Mouse (Mus musculus) MEL (cell line): ENCODE data around the gene Bdkrb2. TPM values are rescaled to one million over a fixed set of nuclear protein-coding genes. Genes with fewer than 3 reads are reported as not detected.

Source experiments
- DNase-seq: peaks from one replicate; pipeline ENCODE4 v3.0.0; 2011; ENCODE audit warnings: low read depth, low spot score
- H3K27ac ChIP-seq: 2 replicates; pipeline ENCODE4 v1.5.1; 2012; ENCODE audit warnings: low read depth, mild to moderate bottlenecking, control low read depth, low read length, moderate library complexity; ENCODE audit not compliant: control insufficient read depth
- H3K27me3 ChIP-seq, 2 experiments: fragments of 150-350 bp in 1 of 2; sonication (generic) in 1 of 2; 2 replicates each; pipeline ENCODE4 v1.6.1; 2012; ENCODE audit warnings: low read length in 2 of 2, mild to moderate bottlenecking in 2 of 2, improper control_type of control experiment in 1 of 2, moderate library complexity in 1 of 2; ENCODE audit not compliant: insufficient read depth in 2 of 2, control insufficient read depth in 1 of 2
- H3K36me3 ChIP-seq, 2 experiments: 2 replicates each; pipeline ENCODE4 v1.6.1; 2012 to 2014; ENCODE audit warnings: low read length in 2 of 2, improper control_type of control experiment in 1 of 2, inconsistent platforms in 1 of 2, mild to moderate bottlenecking in 1 of 2; ENCODE audit not compliant: insufficient read depth in 2 of 2, control insufficient read depth in 1 of 2
- H3K4me1 ChIP-seq, 2 experiments: fragments of 150-350 bp in 1 of 2; sonication (generic) in 1 of 2; 2 replicates each; pipeline ENCODE4 v1.6.1; 2012; ENCODE audit warnings: low read length in 2 of 2, improper control_type of control experiment in 1 of 2, mild to moderate bottlenecking in 1 of 2; ENCODE audit not compliant: insufficient read depth in 2 of 2, control insufficient read depth in 1 of 2
- H3K4me3 ChIP-seq, 2 experiments: fragments of 150-350 bp in 1 of 2; sonication (generic) in 1 of 2; 2 replicates each; pipeline ENCODE4 v1.5.1; 2012; ENCODE audit warnings: low read depth in 2 of 2, low read length in 2 of 2, mild to moderate bottlenecking in 2 of 2, moderate library complexity in 2 of 2, control low read depth in 1 of 2, improper control_type of control experiment in 1 of 2; ENCODE audit not compliant: control insufficient read depth in 1 of 2, insufficient read depth in 1 of 2
- H3K79me2 ChIP-seq: 2 replicates; pipeline ENCODE4 v1.6.1; 2012; ENCODE audit warnings: mild to moderate bottlenecking, low read length, moderate library complexity; ENCODE audit not compliant: control insufficient read depth, poor library complexity, insufficient read depth
- H3K9ac ChIP-seq: 2 replicates; pipeline ENCODE4 v1.6.1; 2012; ENCODE audit warnings: low read depth, mild to moderate bottlenecking, control low read depth, low read length, moderate library complexity; ENCODE audit not compliant: control insufficient read depth, poor library complexity, severe bottlenecking
- H3K9me3 ChIP-seq: fragments of 150-350 bp; sonication (generic); replicated peaks from 2 replicates; pipeline ENCODE4 v1.6.1; 2012; ENCODE audit warnings: mild to moderate bottlenecking, low read length, improper control_type of control experiment, moderate library complexity; ENCODE audit not compliant: insufficient read depth
- BHLHE40 ChIP-seq: IDR thresholded peaks from 2 replicates; pipeline ENCODE4 v1.6.1; 2012; ENCODE audit warnings: low read depth, mild to moderate bottlenecking, inconsistent platforms, low read length, improper control_type of control experiment, borderline replicate concordance
- CHD2 ChIP-seq: IDR thresholded peaks from 2 replicates; pipeline ENCODE4 v1.6.1; 2011; ENCODE audit warnings: low read length, improper control_type of control experiment
- E2F4 ChIP-seq: IDR thresholded peaks from 2 replicates; pipeline ENCODE4 v1.6.1; 2011; ENCODE audit warnings: low read depth, low read length, improper control_type of control experiment, borderline replicate concordance
- EP300 ChIP-seq, 2 experiments: IDR thresholded peaks; 2 replicates each; pipeline ENCODE4 v1.6.1; 2011; ENCODE audit warnings: improper control_type of control experiment in 2 of 2, low read length in 2 of 2, low read depth in 1 of 2, mild to moderate bottlenecking in 1 of 2
- GABPA ChIP-seq: IDR thresholded peaks from 2 replicates; pipeline ENCODE4 v1.6.1; 2012; ENCODE audit warnings: low read depth, mild to moderate bottlenecking, inconsistent platforms, low read length, improper control_type of control experiment, moderate library complexity
- HCFC1 ChIP-seq: IDR thresholded peaks from 2 replicates; pipeline ENCODE4 v1.6.1; 2012; ENCODE audit warnings: low read depth, mild to moderate bottlenecking, inconsistent platforms, low read length, improper control_type of control experiment, moderate library complexity
- JUND ChIP-seq: IDR thresholded peaks from 2 replicates; pipeline ENCODE4 v1.6.1; 2011; ENCODE audit warnings: low read depth, mild to moderate bottlenecking, improper control_type of control experiment, low read length
- MAZ ChIP-seq: IDR thresholded peaks from 2 replicates; pipeline ENCODE4 v1.6.1; 2012; ENCODE audit warnings: low read depth, mild to moderate bottlenecking, inconsistent platforms, low read length, improper control_type of control experiment
- MXI1 ChIP-seq: IDR thresholded peaks from 2 replicates; pipeline ENCODE4 v1.6.1; 2011; ENCODE audit warnings: mild to moderate bottlenecking, low read depth, low read length, improper control_type of control experiment
- MYC ChIP-seq: IDR thresholded peaks from 2 replicates; pipeline ENCODE4 v1.6.1; 2011; ENCODE audit warnings: low read depth, mild to moderate bottlenecking, low read length, improper control_type of control experiment, moderate library complexity
- POLR2AphosphoS2 ChIP-seq: IDR thresholded peaks from 2 replicates; pipeline ENCODE4 v1.6.1; 2011; ENCODE audit warnings: low read length, improper control_type of control experiment
- SMC3 ChIP-seq: IDR thresholded peaks from 2 replicates; pipeline ENCODE4 v1.6.1; 2011; ENCODE audit warnings: low read depth, low read length, improper control_type of control experiment
- TBP ChIP-seq: IDR thresholded peaks from 2 replicates; pipeline ENCODE4 v1.8.0; 2011; ENCODE audit warnings: low read depth, low read length, improper control_type of control experiment
- USF2 ChIP-seq, 2 experiments: IDR thresholded peaks; 2 replicates each; pipeline ENCODE4 v1.6.1; 2011 to 2012; ENCODE audit warnings: improper control_type of control experiment in 2 of 2, low read length in 2 of 2, borderline replicate concordance in 1 of 2, inconsistent platforms in 1 of 2, low read depth in 1 of 2, mild to moderate bottlenecking in 1 of 2; ENCODE audit not compliant: insufficient read depth in 1 of 2
- polyA plus RNA-seq, 2 experiments: library from polyadenylated mRNA; stranded (reverse) in 1 of 2; unstranded in 1 of 2; fragments of >175 nt in 1 of 2; fragments of >200 nt in 1 of 2; gene quantifications; 2 replicates each; pipeline versions ENCODE4 v1.2.1 to v1.2.4; 2012; ENCODE audit warnings: low replicate concordance in 2 of 2, low read depth in 1 of 2; ENCODE audit not compliant: insufficient read length in 2 of 2, insufficient read depth in 1 of 2, missing spikeins in 1 of 2
- total RNA-seq: library from RNA; depleted of rRNA; stranded (reverse); fragments of 300-350 nt; gene quantifications from 2 replicates; pipeline ENCODE4 v1.2.3, GENCODE M21; 2012

Gene Bdkrb2
- total and polyA plus RNA-seq, 3 experiments, result not detected

DNA sequence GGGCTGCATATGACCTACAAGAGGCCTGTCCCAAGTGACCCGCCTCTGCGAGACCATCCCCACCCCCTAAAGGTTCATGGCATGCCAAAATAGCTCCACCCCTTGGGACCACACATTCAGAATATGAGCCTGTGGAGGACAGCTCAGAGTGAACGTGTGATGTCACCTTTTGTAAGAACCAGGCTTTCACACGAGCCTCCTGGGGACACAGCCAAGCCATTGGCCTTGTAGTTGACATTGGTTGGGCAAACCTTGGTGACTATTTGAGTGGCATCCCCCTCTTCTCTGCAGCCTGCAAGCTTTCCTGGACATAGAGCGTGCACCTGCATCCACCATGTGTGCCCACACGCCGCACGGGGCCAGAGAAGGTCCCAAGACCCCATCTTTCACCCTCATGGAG lies 24.5 kb downstream of the Bdkrb2 start:
- Histone ChIP-seq H3K4me3 (no peak overlapping the region), H3K9ac (no peak overlapping the region), H3K9me3 (no peaks in the 10 kb centered on the region), H3K36me3 (peaks cover 0 to 3% of the 10 kb centered on the region in 2 experiments; a peak in 2 of 4 replicates), H3K27me3 (no peaks in the 10 kb centered on the region), H3K79me2 (no peaks in the 10 kb centered on the region), H3K27ac (no peak overlapping the region), H3K4me1 (peaks cover 0 to 8% of the 10 kb centered on the region in 2 experiments; a peak in 2 of 4 replicates)
- DNase-seq, result no peak
- TF ChIP-seq USF2 (IDR thresholded peaks at IDR 0.05; ENCODE audit: borderline replicate concordance in 1 of 2, insufficient read depth in 1 of 2, low read depth in 1 of 2, low read length in 2 of 2) (no peak), CHD2 (no peak), TBP (no peak), E2F4 (no peak), JUND (no peak)

DNA sequence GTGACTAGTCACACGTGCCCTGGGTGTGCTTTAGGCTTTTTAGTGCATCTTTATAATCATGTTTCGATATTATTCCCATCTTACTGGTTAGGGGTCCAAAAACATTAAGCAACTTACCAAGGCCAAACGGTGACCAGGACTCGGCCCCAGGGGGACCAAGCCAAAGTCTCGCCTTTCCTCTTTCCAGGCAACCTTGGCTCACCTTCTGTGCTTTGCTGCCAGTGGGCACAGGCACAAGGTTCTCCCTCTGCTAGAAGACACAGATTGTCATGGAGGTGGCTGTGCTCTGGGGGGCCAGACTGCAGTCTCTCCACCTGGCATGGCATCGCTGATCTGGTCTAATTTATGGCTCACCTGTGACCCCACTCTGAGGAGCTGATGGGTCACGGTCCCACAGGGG lies 27.8 kb downstream of the Bdkrb2 start:
- Histone ChIP-seq H3K27me3 (no peaks in the 10 kb centered on the region), H3K4me3 (no peak overlapping the region), H3K27ac (no peak overlapping the region), H3K36me3 (no peaks in the 10 kb centered on the region), H3K9ac (no peak overlapping the region), H3K9me3 (no peaks in the 10 kb centered on the region)
- DNase-seq, result no peak
- no peak for TF ChIP-seq HCFC1
- TF ChIP-seq MXI1, result no peak
- no peak for TF ChIP-seq MYC
- TF ChIP-seq, all 39 proteins: peak for 0
- no peaks in the 10 kb centered on the region for H3K79me2 ChIP-seq
- no peaks in the 10 kb centered on the region for H3K4me1 ChIP-seq

DNA sequence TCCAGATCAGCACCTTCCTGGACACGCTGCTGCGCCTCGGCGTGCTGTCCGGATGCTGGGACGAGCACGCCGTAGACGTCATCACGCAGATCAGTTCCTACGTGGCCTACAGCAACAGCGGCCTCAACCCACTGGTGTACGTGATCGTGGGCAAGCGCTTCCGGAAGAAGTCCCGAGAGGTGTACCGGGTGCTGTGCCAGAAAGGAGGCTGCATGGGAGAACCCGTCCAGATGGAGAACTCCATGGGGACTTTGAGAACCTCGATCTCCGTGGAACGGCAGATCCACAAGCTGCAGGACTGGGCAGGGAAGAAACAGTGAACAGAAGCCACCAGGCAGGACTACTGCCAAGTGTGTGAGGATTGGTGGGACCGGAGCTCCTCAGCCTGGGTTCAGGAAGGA lies 29.3 kb downstream of the Bdkrb2 start:
- Histone ChIP-seq H3K36me3 (no peaks in the 10 kb centered on the region), H3K27me3 (no peaks in the 10 kb centered on the region), H3K27ac (no peak overlapping the region), H3K4me1 (no peaks in the 10 kb centered on the region), H3K9ac (no peak overlapping the region)
- DNase-seq, result no peak
- no peak for TF ChIP-seq GABPA
- TF ChIP-seq MAZ, result no peak
- no peak for TF ChIP-seq EP300 (IDR thresholded peaks at IDR 0.05; ENCODE audit: low read depth in 1 of 2, low read length in 2 of 2)
- no peak for TF ChIP-seq POLR2AphosphoS2
- TF ChIP-seq SMC3, result no peak
- TF ChIP-seq BHLHE40, result no peak
- TF ChIP-seq, all 39 proteins: peak for 0
- H3K4me3 ChIP-seq, result no peak overlapping the region
- no peaks in the 10 kb centered on the region for H3K9me3 ChIP-seq
- H3K79me2 ChIP-seq, result no peaks in the 10 kb centered on the region
